Mouse (Mus musculus) c-Kit-positive CD71-positive TER-119-negative erythroid progenitor cells, embryonic 14.5 days (primary cell): Measurements from ENCODE around the gene Wdr95.
A peak's percentile ranks its signal among the peaks of the same experiment; 100 is the strongest.
"Not testable (repeated sequence)": the region's sequence is repeated elsewhere in the genome, so short reads cannot be mapped to it uniquely, and the experiment has no call there.

Experiments
- DNase-seq: peaks from one replicate; pipeline ENCODE4 v3.0.0-alpha.2; 2013; ENCODE audit warnings: low read depth

The Wdr95 gene

GRCm38 (mm10) chr5:149517116-149517515 is 11.4 kb upstream of the Wdr95 start:
- no peak for DNase-seq

- no peak for DNase-seq
These were observed 7.7 kb upstream of the Wdr95 start for GRCm38 (mm10) chr5:149520806-149521205.

GRCm38 (mm10) chr5:149523856-149524241 is 4.6 kb upstream of the Wdr95 start:
- no peak for DNase-seq

GRCm38 (mm10) chr5:149524242-149524858 is 4.1 kb upstream of the Wdr95 start:
- DNase-seq = peak; percentile 68

DNA sequence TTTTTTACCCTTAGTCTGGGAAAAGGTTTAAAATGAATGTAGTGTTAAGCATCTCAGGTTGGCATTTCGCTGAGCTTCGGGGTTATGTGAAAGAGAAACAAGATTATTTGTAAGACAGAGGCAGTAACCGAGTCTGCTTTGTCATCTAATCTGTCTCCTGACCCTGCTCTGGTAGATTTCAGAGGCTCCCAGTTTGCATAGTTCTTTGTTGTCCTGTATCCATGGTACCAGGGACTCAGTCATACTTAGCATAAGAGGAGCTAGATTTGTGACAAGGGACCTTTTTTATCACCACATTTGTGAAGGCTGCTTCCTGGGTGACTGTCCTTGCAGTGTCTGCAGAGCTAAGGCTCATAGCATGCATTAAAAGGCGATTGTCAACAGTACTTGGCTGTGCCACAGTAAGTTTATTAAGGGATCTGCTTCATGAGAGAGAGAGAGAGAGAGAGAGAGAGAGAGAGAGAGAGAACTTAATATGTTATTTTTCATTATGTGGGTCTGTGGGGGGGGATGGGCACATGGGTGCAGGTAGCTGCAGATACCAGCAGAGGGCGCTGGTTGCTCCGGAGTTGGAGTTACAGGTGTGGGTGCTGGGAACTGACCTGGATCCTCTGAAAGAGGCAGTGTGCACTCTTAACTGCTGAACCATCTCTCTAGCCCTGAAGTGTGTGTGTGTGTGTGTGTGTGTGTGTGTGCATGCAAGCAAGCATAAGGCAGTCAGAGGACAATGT is 3.3 kb upstream of the Wdr95 start:
- DNase-seq = no peak

DNA sequence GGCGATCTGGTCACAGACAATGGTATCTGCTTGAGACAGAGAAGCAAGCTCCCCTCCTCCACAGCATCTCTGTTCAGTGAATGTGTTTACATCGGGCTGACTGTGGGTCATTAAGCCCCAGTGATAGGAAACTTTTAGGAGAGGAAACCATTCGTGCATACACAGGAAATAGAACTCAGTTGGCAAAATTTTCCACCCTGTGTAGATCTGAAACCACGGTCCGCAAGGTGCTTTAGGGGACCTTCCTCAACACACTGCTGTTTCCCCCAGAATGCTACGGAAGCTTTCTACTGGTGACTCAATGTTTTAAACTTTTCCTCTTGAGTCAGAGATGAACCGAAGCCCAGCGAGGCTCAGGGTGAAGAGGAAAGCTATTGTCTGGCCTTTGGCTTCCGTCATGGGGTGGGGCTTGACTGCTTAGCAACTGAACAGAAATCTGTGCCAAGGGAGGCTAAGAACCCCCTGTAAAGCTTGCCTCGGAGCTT is 2.0 kb upstream of the Wdr95 start:
- DNase-seq = no peak

DNA sequence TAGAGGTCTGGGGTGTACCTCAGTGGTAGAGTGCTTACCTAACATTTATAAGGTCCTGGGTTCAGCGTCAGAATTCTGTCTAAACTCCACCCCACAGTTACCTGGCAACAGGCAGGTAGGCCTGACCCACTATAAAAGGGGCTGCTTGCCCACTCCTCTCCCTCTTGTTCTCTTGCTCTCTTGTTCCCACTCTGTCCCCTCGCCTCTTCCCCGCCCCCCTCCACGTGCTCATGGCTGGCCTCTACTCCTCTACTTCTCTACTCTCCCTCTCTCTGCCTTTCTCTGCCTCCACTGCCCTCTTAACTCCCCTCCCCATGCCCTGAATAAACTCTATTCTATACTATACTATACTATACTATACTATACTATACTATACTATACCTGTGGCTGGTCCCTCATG is 1.2 kb upstream of the Wdr95 start:
- not testable (repeated sequence) for DNase-seq

- no peak for DNase-seq
These were observed 5.4 kb downstream of the Wdr95 start for GRCm38 (mm10) chr5:149533847-149534246.

DNA sequence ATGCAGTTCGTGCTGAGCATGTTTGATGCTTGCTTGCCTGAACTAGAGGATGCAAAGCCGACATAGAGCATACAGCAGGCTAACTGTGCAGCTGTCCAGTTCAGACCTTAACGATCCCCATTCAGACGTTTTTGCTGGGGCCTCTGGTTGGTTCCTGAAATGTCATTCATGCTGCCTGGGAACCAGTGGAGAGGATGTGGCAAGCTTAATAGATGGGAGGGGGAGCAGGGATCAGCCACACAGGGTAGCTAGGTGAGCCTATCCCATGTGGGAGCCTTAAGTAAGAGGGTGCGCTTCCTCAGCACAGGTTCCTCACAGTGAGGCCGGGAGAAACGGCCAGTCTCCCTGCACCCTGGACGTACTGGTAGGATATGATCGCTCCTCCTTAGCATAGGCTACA is 7.5 kb downstream of the Wdr95 start:
- no peak for DNase-seq

DNA sequence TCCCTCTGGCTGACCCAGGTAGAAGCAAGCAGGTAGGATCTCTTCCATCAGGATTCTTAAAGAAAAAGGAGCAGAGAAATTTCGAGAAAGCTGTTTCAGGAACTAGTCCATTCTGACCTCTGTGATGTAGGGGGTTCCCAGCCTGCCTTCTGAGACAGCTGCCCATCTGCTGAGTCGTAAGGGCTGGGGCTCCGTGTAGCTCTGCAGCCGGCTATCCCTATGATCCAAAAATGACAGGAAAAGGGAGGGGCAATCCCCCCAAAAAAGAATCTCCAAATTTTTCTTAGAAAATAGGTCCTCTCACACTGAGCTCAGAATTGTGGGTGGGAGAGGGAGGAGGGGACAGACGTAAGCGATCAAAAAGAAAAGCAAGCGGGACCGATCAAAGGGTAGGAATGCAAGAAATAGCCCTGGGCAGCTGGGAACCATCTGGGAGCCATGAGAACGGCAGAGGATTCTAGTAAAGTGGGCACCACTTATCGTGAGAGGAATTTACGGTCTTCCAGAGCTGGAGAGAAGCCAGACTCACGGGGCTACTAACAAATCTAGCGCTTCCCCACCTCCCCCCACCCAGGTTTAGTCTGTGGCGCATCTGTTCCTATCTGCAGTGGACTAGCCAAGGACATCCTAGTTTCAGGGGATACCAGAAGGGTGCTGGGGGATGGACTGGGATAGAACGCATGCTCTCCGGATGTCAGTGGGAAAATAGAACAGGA is 9.5 kb downstream of the Wdr95 start:
- no peak for DNase-seq

DNA sequence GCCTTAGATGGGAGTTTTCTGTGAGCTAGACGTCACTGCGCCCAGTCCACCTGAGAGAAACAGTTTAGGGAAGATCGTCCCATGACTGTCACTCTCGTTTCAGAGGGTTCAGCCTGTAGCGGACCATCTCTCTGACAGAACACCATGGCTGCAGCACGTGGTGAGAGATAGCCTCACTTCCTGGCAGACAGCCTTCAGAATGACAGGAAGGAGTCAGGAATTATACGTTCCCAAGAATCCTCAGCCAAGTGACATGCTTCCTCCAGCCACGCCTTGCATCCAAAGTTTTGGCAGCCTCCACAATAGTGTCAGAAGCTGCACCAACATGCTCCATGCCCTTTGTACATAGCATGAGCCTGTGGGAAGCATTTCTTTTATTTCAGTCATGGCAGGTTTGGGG is 10.1 kb downstream of the Wdr95 start:
- DNase-seq = no peak

GRCm38 (mm10) chr5:149539051-149539450 is 10.6 kb downstream of the Wdr95 start:
- no peak for DNase-seq

DNA sequence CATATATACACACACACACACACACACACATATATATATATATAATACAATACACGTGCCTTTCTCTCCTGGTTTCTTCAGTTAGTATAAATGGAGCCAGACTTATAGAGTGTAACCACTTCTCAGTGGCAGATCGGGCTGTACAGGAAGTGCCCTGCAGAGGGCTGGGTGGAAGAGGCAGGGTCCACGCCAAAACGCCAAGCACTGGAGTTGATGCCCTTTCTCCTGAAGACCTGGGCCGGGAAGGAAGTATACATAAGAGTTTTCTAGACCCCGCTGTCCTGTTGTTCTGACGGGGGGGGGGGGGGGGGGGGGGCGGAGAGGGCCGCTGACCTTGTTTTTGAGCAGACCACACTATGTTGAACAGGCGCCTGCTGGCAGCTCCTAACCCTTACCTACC is 22.7 kb downstream of the Wdr95 start:
- DNase-seq = no peak

- peak; percentile 6 for DNase-seq
These were observed 24.3 kb downstream of the Wdr95 start for GRCm38 (mm10) chr5:149552742-149553141.

GRCm38 (mm10) chr5:149553373-149553772 is 24.9 kb downstream of the Wdr95 start:
- DNase-seq = no peak

DNA sequence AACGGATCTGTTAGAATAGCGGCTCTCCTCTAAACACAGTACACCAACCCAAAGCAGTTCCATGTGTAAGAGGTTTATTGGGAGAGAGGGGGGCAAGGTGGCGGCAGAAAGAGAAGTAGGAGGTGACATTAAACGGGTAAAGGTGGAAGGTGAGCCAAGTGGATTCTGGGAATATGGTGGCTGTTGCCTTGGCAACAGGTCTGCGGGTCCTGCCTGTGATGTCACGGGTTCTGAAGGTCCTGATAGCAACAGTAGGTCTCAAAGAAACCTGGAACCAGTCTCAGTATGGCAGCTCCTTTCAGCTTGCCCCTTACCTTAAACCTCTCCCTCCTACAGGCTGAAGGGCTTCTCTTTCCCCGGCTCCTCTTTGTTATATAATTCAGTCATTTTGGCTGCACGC is 25.9 kb downstream of the Wdr95 start:
- no peak for DNase-seq

GRCm38 (mm10) chr5:149560903-149561588 is 32.6 kb downstream of the Wdr95 start:
- DNase-seq = no peak

- no peak for DNase-seq
These were observed 37.5 kb downstream of the Wdr95 start for GRCm38 (mm10) chr5:149566026-149566425.

DNA sequence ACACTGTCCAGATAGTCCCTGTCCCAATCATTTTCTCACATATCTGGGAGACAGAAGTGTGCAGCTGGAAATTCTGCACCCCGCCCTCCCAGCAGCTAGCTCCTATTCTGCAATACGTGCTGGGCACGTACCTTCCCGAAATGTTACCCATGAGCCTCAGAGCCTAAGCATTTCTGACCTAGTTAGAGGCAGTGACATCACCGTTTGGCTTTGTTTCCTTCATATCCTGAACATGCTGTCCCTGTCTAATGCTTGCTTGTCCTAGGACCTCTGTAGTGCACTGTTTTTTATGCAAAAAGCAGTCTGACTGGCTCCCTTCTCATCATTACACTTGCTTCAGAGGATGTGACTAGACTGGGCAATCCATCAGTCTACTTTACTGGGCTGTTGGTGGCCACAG is 38.5 kb downstream of the Wdr95 start:
- no peak for DNase-seq

DNA sequence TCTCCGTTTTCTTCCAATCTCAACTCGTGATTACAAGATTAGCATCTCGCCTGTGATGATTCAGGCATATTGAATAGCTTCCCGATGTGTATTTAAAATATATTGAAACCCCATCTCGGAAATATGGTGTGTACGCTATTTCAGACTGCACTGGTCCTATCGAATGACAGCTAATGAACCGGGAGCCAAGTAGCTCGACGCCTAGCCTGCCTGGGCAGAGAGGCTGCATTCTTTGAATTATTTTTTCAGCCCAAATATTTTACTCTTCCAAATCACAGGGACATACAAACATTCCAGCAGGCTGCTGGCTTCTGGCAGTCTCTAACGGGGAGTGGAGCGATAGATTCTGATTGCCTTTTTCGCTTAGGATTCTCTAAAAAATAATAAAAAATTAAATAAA is 40.5 kb downstream of the Wdr95 start:
- DNase-seq = no peak

DNA sequence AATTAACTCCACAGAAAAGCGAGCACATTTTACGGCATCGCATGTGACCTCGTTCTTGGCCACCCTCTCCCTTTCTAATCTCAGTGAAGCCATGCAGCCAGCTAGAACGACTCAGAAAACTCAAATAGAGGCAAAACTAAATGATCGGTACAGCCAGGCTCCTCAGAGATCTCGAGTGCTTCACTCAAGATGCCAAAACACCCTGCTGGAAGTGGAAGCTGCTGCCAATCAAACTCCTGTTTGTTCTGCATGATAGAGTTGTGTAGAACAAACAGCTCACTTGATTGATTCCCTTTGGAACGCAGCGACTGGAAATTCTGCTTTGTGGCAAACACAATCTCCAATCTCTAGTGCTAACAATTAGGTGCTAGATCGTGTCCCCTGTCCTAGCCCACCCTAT is 48.5 kb downstream of the Wdr95 start:
- DNase-seq = no peak

DNA sequence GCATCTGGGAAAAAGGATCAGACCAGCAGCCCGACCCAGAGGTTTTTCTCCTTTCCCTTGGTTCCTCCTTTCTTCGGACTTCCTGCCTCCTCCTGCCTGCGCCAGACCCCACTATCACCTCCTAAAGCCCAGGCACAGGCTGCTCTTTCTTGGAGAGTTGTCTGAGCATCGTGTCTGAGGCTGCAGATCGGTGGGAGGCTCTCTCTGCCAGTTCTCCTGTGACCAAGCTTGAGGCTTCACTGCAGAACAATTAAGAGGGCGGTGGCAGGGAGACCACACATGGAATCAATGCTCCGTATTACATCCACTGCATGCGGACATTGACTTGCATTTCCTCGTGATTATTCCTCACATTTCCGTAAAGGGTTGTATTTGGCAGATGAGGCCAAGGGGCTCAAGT is 49.0 kb downstream of the Wdr95 start:
- no peak for DNase-seq
